Mouse (Mus musculus) brain, embryonic 14.5 days (tissue): ENCODE data around the gene Gm21970.

Source experiments
- CTCF ChIP-seq: fragments of 200-500 bp; IDR thresholded peaks from 2 replicates; pipeline ENCODE4 v1.5.1; 2012; ENCODE audit warnings: inconsistent platforms, mild to moderate bottlenecking, moderate library complexity, borderline replicate concordance; ENCODE audit not compliant: insufficient read depth, insufficient read length; ENCODE audit errors: extremely low read depth
- POLR2A ChIP-seq: fragments of 200-500 bp; IDR thresholded peaks from 2 replicates; pipeline ENCODE4 v1.6.1; 2012; ENCODE audit warnings: mild to moderate bottlenecking, inconsistent platforms, borderline replicate concordance; ENCODE audit not compliant: poor library complexity, insufficient read depth, insufficient read length, severe bottlenecking; ENCODE audit errors: extremely low read depth

GRCm38 (mm10) chr16:91360162-91360561, 31.4 kb upstream of the Gm21970 start:
- TF ChIP-seq CTCF (no peak), POLR2A (no peak)
